Mouse (Mus musculus) common myeloid progenitor, adult 5-6 weeks (primary cell): ENCODE results near the gene Limd1. TPM values are rescaled to one million over a fixed set of nuclear protein-coding genes. Genes with fewer than 3 reads are reported as not detected.

Source experiments
- ATAC-seq: replicated peaks from 2 replicates; pipeline ENCODE4 v1.8.0; 2016; ENCODE audit warnings: low read depth, mild to moderate bottlenecking, moderate TSS enrichment, inconsistent platforms; ENCODE audit not compliant: poor library complexity, severe bottlenecking
- total RNA-seq: library from RNA; stranded (forward); fragments of 200-1000, 187-1606 nt; gene quantifications from 2 replicates; pipeline ENCODE4 v1.2.3, GENCODE M21; 2017

Limd1 gene
- total RNA-seq, 1 experiment from 2014 or later: 30.0 TPM

GRCm38 (mm10) chr9:123539093-123539492 is 60.6 kb downstream of the Limd1 start:
- peak; percentile 36; the same call in 1 of the 2 replicates for ATAC-seq

- ATAC-seq: no peak
These were observed 61.3 kb downstream of the Limd1 start for GRCm38 (mm10) chr9:123539823-123540222.

GRCm38 (mm10) chr9:123554599-123554998 is 76.1 kb downstream of the Limd1 start:
- ATAC-seq: no peak

Other genes with a start within 250 kb of the Limd1 start
- gene Tmem158, start 217.9 kb upstream of the Limd1 start, total RNA-seq: 1.6 and 1.8 TPM in 2 replicates
- 141 and 175 TPM in 2 replicates for gene Lars2, start 111.8 kb upstream of the Limd1 start, total RNA-seq
- gene Sacm1l, start 51.1 kb downstream of the Limd1 start, total RNA-seq: 45.9 and 53.1 TPM in 2 replicates
- gene Slc6a20b, start 153.9 kb downstream of the Limd1 start, total RNA-seq: 0.19 and 0.37 TPM in 2 replicates
- gene Ccr9, start 199.7 kb downstream of the Limd1 start, total RNA-seq: 0.32 and 0.82 TPM in 2 replicates
- gene Slc6a20a, start 200.2 kb downstream of the Limd1 start, total RNA-seq: 0.39 and 1.5 TPM in 2 replicates
- 36.9 and 39.3 TPM in 2 replicates for gene Lztfl1, start 239.0 kb downstream of the Limd1 start, total RNA-seq